Mouse (Mus musculus) embryonic fibroblast, embryonic 13.5 days (primary cell): Measurements from ENCODE around the gene Lrrc42.

Experiments
- CTCF ChIP-seq: IDR thresholded peaks from 2 replicates; pipeline ENCODE4 v1.5.1; 2011; ENCODE audit warnings: mild to moderate bottlenecking, control low read depth, low read length, moderate library complexity, borderline replicate concordance; ENCODE audit not compliant: insufficient read depth
- POLR2A ChIP-seq: IDR thresholded peaks from 2 replicates; pipeline ENCODE4 v1.6.1; 2011; ENCODE audit warnings: low read depth, mild to moderate bottlenecking, control low read depth, low read length, moderate library complexity

GRCm38 (mm10) chr4:107300902-107301555 lies 47.7 kb upstream of the Lrrc42 start:
- TF ChIP-seq CTCF, result no peak
- TF ChIP-seq POLR2A, result no peak
